Mouse (Mus musculus): ENCODE data around the gene Mpzl1.

Gene Mpzl1

DNA sequence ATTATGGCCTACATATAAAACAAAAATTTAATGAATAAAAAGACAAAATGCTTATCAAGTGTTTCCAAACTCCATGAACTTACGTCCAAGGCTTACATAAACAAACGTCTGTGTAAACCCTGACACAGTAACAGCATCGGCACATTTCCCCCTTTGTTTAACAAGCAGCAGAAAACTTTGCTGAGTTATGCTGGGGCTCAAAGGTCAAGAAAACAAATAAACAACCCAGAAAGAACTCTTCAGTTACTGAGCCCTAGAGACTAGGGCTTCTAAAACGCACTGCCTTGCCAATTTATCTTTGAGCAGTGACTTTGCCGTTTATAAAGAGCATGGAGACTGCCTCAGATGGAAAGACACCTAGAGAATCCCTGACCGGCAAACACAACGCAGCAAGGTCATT is 17.7 kb downstream of the Mpzl1 start:
- DNase-seq (ENCODE audit: low spot score in 2 of 2), result no peak

GRCm38 (mm10) chr1:165614793-165615192 is 19.5 kb downstream of the Mpzl1 start:
- DNase-seq (ENCODE audit: low spot score in 2 of 2), result no peak

DNA sequence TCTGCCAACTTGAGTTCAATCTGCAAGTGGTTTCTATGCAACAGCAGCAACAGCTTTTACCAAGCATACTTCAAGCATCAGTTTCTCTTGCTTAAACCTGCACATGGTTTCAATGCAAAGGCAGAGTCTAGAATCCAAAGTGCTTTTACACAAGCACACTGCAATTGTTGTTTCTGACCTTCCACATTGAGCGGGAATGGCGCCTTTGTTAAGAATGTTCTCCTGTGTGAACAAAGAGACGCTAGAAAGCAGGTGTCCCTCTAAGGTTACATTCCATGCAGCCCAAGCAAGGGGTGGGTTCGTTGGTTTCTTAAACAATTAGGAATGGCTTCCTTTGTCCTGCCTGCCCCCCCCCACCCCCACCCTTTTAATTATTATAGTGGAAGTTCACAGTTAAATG is 20.4 kb downstream of the Mpzl1 start:
- no peak for DNase-seq (ENCODE audit: low spot score in 2 of 2)

DNA sequence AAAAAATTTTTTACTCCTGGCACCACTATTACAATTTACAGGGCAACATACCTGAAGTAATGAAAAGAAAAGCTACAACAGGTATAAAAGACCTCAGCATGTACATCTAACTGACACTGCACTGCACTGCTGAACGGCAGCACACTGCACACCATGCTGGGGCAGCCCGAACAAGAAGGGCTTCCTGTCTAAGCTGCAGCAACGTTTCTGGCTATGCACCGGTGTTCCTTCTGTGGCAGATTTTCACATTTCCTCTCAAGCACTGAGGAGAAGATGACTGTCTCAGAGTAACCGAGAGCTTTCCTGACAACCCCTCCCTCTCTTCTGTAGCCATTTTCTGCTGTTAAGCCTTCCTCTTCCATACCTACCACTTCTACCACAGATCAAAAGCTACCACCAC is 21.6 kb downstream of the Mpzl1 start:
- DNase-seq (ENCODE audit: low spot score in 2 of 2), result no peak

DNA sequence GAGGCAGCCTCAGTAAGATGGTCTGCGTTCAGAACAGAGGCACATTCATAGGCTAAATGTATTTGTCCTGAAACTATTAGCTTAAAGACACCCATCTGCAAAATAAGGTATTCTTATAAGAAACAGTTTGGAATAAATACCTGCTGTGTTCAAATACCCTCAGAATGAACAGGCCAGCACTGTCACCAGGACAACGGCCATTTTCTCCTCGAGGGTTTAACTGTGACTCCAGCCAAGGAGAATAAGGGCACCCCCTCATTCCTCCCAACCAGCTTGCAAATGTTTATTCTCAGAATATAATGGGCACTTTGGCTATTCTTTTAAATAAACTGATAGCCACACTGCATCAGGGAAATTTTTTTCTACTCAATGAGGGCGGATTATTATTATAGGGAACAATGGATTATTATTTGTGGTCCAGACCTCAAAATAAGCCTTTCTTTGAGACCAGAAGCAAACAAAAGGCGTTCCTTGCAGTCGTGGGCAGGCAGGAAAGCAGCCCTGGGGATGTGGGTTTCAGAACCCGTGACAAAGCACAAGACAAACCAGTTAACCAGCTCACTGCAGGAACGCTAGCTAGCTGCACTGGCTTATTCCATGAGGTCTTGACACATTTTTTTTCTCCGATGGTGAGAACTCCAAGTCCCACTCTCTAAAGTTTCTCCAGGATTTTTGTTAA is 23.9 kb downstream of the Mpzl1 start:
- DNase-seq (ENCODE audit: low spot score in 2 of 2), result no peak

- DNase-seq (ENCODE audit: low spot score in 2 of 2), result no peak
These were observed 24.6 kb downstream of the Mpzl1 start for GRCm38 (mm10) chr1:165609495-165610320.

DNA sequence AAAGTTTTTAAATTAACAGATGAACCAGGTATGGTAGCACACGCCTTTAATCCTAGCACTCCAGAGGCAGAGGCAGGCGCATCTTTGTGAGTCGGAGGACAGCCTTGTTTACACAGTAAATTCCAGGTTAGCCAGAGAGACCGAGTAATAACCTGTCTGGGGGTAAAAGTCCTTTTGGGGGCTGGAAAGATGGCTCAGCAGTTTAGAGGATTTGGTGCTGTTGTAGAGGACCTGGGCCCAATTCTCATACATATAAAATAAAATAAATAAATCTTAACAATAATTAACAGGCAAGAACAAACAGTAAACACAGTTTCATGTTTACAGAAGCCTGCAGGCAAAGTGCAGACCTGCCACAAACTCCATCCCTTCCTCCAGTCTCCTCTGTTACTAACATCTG is 25.4 kb downstream of the Mpzl1 start:
- DNase-seq (ENCODE audit: low spot score in 2 of 2), result no peak

- DNase-seq (ENCODE audit: low spot score in 2 of 2), result no peak
These were observed 28.6 kb downstream of the Mpzl1 start for GRCm38 (mm10) chr1:165605774-165606173.

GRCm38 (mm10) chr1:165605108-165605507 is 29.2 kb downstream of the Mpzl1 start:
- no peak for DNase-seq (ENCODE audit: low spot score in 2 of 2)

- no peak for DNase-seq (ENCODE audit: low spot score in 2 of 2)
These were observed 30.1 kb downstream of the Mpzl1 start for GRCm38 (mm10) chr1:165604203-165604602.

DNA sequence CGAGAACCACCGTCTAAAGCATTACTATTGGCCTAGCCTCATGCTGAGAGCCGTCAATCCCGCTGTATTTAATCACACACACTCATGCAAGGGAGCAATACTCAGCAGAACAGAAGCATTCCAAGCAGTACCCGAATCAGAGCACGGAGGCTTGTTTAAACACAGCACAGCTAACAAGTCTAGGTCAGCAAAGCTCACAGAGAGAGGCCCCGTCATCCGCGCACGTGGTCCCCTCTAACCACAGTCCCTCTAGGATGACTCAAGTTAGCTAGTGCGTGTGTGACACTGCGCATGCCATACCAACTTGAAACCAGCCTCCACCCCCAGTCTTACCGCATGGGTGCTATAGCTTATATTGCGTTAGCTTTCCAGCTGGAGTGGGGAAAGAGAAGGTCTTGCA is 31.1 kb downstream of the Mpzl1 start:
- DNase-seq (ENCODE audit: low spot score in 2 of 2), result no peak

GRCm38 (mm10) chr1:165601775-165602280 is 32.5 kb downstream of the Mpzl1 start:
- no peak for DNase-seq (ENCODE audit: low spot score in 2 of 2)

DNA sequence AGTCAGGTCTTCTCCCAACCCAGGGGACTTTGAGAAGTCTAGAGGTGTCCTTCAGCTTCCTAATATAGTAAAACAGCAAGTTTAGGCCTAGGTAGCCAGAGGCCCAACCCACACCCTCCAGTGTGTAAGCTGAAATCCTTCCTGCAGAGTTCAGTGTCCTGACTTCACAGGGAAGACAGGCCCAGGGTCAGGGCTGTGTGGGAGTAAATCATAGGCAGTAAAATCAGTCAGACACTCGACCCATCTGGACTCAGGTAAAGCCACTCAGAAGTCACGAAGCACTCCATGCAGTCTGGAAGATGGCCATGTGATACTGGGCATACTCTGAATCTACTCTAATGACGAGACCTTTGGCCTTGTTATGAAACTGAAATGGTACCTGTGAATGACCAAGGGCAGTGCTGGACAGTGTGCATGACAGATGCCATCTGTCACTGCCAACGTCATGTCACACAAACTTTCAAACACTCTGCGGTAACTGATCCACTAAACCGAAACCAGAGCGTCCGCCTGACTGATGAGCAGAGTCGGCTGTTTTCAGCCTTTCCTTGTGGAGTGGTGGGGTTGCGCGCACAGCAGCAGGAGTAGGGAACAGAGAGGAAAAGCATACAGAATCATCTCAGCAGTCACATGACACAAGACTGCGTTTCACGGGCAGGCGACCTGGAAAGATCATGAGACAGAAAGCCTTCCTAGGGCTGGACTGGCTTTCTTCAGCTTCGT is 39.5 kb downstream of the Mpzl1 start:
- DNase-seq (ENCODE audit: low spot score in 2 of 2), result no peak

GRCm38 (mm10) chr1:165592295-165593082 is 41.8 kb downstream of the Mpzl1 start:
- DNase-seq (ENCODE audit: low spot score in 2 of 2), result no peak

DNA sequence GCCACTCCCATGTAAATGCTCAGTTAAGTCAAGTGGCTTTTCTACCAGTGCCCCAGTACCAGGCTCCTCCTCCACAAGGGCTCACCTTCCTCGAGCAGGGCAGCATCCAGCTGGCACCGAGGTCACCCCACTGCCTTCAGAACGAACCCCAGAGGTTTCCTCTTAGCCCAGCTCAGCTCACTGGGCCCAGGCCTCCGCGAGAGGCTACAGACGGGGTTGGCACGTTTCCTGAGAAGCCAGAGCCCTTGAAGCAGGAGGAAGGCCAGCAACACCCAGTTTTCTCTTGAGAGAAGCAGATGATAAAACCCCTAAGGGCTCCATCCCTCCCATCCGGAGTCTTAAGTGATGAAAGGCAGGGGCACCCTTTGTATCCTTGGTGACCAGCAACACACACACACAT is 43.6 kb downstream of the Mpzl1 start:
- no peak for DNase-seq (ENCODE audit: low spot score in 2 of 2)

GRCm38 (mm10) chr1:165589280-165590048 is 44.9 kb downstream of the Mpzl1 start:
- DNase-seq (ENCODE audit: low spot score in 2 of 2), result no peak

DNA sequence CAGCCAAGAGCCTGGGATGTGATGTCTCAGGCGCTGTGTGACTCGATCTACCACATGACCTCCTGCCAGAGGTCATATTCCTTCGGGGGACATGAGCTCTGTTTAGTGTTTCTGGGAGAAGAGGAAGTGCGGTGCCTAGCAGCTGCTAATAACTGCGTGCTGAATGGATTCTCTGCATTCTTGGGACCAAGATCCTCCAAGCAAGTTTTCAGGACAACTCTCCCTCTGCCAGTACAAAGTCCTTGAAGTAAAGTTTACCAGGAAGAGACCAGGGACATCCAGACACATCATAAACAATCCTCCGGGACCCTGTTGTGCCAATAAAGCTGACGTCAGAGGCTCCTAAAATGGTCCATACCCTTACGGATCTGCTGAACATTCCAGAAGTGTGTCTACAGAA is 46.5 kb downstream of the Mpzl1 start:
- DNase-seq (ENCODE audit: low spot score in 2 of 2), result no peak

GRCm38 (mm10) chr1:165586366-165586765 is 48.0 kb downstream of the Mpzl1 start:
- no peak for DNase-seq (ENCODE audit: low spot score in 2 of 2)

GRCm38 (mm10) chr1:165585389-165586104 is 48.8 kb downstream of the Mpzl1 start:
- DNase-seq (ENCODE audit: low spot score in 2 of 2), result no peak

DNA sequence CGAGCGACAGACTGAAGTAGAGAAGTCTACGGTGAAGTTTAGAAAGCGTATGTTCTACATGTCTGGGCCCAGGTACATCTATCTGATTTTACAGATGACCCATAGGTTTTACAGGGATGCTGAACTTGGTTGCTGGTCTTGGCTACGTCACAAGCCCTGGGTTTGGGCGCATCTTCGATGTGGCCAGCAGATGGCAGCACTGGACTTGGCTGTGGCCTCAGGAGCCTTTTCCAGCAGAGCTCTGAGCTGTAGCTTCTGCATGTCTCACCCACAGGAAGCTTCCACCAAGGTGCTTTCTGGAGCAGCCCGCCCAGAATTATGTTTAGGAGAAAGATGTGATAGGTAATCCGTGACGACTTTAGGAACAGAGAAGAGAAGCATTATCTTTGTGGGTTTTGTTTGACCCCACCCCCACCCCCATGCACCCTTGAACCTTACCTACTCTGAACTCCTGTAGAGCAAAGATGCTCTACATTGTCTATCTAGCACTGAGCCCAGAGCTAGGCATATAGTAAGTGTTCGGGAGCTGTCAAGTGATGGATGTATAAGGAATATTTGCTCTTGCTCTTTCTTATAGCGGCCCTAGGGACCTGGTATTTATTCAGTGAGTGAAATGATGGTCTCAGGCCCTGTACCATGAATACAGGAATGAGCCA is 50.7 kb downstream of the Mpzl1 start:
- peak; percentile 91 to 93 for DNase-seq (ENCODE audit: low spot score in 2 of 2)
